Mouse (Mus musculus): ENCODE measurements around the gene Ubox5. TPM values are rescaled to one million over a fixed set of nuclear protein-coding genes. Genes with fewer than 3 reads are reported as not detected.

Gene Ubox5
- polyA plus RNA-seq, 1 experiment from 2014 or later = 9.6 TPM

DNA sequence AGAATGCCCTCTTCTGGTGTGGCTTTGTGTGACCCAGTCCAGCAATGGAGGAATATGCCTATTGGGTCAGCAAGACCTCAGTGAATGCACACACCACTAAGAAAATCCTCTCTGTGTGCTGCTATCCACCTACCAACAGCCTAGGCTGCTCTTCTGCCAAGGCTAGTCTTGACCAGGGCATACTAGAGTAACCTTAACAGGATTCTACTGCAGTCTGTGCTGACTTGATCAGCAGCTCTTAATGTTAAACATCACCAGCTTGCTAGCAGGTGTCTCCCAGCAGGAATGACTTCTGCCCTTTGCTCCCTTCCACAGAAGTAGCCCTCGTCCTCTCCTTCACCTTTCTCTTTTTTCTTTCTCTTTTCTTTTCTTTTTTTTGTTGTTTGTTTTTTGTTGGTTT is 73.5 kb downstream of the Ubox5 start:
- 78% methylated on average over 1 of the region's 1 CpGs for WGBS
- Histone ChIP-seq H3K9ac (ENCODE audit: low read length) (no peak overlapping the region), H3K4me3 (replicated peaks; ENCODE audit: low read length) (no peak overlapping the region), H3K36me3 (ENCODE audit: control insufficient read depth, insufficient read depth, low read length) (peaks cover 15% of the 10 kb centered on the region; the same call in 1 of the 2 replicates), H3K27ac (ENCODE audit: low read length) (no peak overlapping the region), H3K4me1 (ENCODE audit: control insufficient read depth, insufficient read depth, low read length) (no peaks in the 10 kb centered on the region), H3K9me3 (replicated peaks; ENCODE audit: control insufficient read depth, low read length) (no peaks in the 10 kb centered on the region), H3K4me2 (ENCODE audit: low read depth, low read length) (no peak overlapping the region), H3K27me3 (ENCODE audit: control insufficient read depth, insufficient read depth, low read length) (no peaks in the 10 kb centered on the region)
- ATAC-seq (ENCODE audit: insufficient read depth, low FRiP score) = no peak

DNA sequence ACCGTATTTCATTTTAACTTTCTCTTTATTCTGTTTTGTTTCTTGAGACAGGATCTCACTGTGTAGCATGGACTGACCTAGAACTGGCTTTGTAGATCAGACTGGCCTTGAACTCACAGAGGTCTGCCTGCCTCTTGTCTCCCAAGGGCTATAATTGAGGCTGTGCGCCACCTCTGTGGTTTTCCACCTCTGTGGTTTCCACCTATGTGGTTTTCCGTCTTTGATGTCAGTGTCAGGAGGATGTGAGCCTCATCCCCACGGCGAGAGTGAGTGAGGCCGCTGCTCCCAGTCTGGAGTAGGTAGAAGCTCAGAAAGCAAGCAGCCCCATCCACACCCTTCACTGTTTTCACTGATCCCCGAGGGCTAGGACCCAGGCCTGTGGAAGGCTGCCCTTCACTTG is 75.0 kb downstream of the Ubox5 start:
- ATAC-seq (ENCODE audit: insufficient read depth, low FRiP score) = no peak
- H3K27me3 ChIP-seq (ENCODE audit: control insufficient read depth, insufficient read depth, low read length) = no peaks in the 10 kb centered on the region
- 86% methylated on average over 7 of the region's 7 CpGs for WGBS
- no peaks in the 10 kb centered on the region for H3K9me3 ChIP-seq (replicated peaks; ENCODE audit: control insufficient read depth, low read length)
- no peak overlapping the region for H3K4me2 ChIP-seq (ENCODE audit: low read depth, low read length)
- no peak overlapping the region for H3K27ac ChIP-seq (ENCODE audit: low read length)
- peaks cover 15% of the 10 kb centered on the region; the same call in 1 of the 2 replicates for H3K36me3 ChIP-seq (ENCODE audit: control insufficient read depth, insufficient read depth, low read length)
- H3K9ac ChIP-seq (ENCODE audit: low read length) = no peak overlapping the region
- no peak overlapping the region for H3K4me3 ChIP-seq (replicated peaks; ENCODE audit: low read length)
- no peaks in the 10 kb centered on the region for H3K4me1 ChIP-seq (ENCODE audit: control insufficient read depth, insufficient read depth, low read length)

DNA sequence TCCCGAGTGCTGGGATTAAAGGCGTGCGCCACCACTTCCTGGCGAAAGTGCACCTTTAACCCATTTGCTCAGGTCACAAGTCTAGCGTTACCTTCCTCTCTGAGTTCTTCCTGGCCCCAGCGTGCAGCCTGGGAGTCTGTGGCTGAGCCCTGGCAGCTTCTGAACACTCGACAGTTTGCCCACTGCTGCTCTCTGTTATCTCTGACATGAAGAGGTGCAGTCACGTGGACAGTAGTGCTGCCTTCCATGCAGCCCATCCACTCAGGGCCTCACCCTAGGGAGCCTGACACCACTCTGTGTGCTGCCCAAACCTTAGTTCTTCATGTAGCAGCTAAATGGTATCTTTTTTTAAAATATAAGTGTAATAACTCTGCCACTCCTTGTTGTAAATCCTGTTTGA is 82.9 kb downstream of the Ubox5 start:
- no peaks in the 10 kb centered on the region for H3K27me3 ChIP-seq (ENCODE audit: control insufficient read depth, insufficient read depth, low read length)
- H3K36me3 ChIP-seq (ENCODE audit: control insufficient read depth, insufficient read depth, low read length) = peaks cover 20% of the 10 kb centered on the region
- no peak for ATAC-seq (ENCODE audit: insufficient read depth, low FRiP score)
- H3K9ac ChIP-seq (ENCODE audit: low read length) = no peak overlapping the region
- H3K27ac ChIP-seq (ENCODE audit: low read length) = no peak overlapping the region
- H3K4me2 ChIP-seq (ENCODE audit: low read depth, low read length) = no peak overlapping the region
- no peak overlapping the region for H3K4me3 ChIP-seq (replicated peaks; ENCODE audit: low read length)
- 85% methylated on average over 8 of the region's 8 CpGs for WGBS
- H3K9me3 ChIP-seq (replicated peaks; ENCODE audit: control insufficient read depth, low read length) = no peaks in the 10 kb centered on the region
- H3K4me1 ChIP-seq (ENCODE audit: control insufficient read depth, insufficient read depth, low read length) = no peaks in the 10 kb centered on the region

- Histone ChIP-seq H3K4me2 (ENCODE audit: low read depth, low read length) (no peak overlapping the region), H3K27ac (ENCODE audit: low read length) (no peak overlapping the region), H3K9ac (ENCODE audit: low read length) (no peak overlapping the region), H3K4me3 (replicated peaks; ENCODE audit: low read length) (no peak overlapping the region), H3K9me3 (replicated peaks; ENCODE audit: control insufficient read depth, low read length) (no peaks in the 10 kb centered on the region), H3K4me1 (ENCODE audit: control insufficient read depth, insufficient read depth, low read length) (no peaks in the 10 kb centered on the region), H3K27me3 (ENCODE audit: control insufficient read depth, insufficient read depth, low read length) (no peaks in the 10 kb centered on the region), H3K36me3 (ENCODE audit: control insufficient read depth, insufficient read depth, low read length) (peaks cover 13% of the 10 kb centered on the region)
- ATAC-seq (ENCODE audit: insufficient read depth, low FRiP score) = no peak
- WGBS = 83% methylated on average over 9 of the region's 9 CpGs
These were observed 89.6 kb downstream of the Ubox5 start for GRCm38 (mm10) chr2:130540266-130540665.

Other genes with a start within 250 kb of the Ubox5 start
- gene Cpxm1, start 232.5 kb downstream of the Ubox5 start, polyA plus RNA-seq (2015; fragmentation: Nextera tagmentation; extraction: Ambion mirVana) = 53.5 and 56.4 TPM in 2 replicates
- not detected in 2 replicates for gene Gm28372, start 224.8 kb downstream of the Ubox5 start, polyA plus RNA-seq (2015; fragmentation: Nextera tagmentation; extraction: Ambion mirVana)
- gene 1700020A23Rik, start 224.8 kb downstream of the Ubox5 start, polyA plus RNA-seq (2015; fragmentation: Nextera tagmentation; extraction: Ambion mirVana) = not detected in 2 replicates
- gene Tmem239, start 223.6 kb downstream of the Ubox5 start, polyA plus RNA-seq (2015; fragmentation: Nextera tagmentation; extraction: Ambion mirVana) = not detected in 2 replicates
- gene Vps16, start 205.7 kb downstream of the Ubox5 start, polyA plus RNA-seq (2015; fragmentation: Nextera tagmentation; extraction: Ambion mirVana) = 83.2 and 93.8 TPM in 2 replicates
- gene Pced1a, start 205.3 kb downstream of the Ubox5 start, polyA plus RNA-seq (2015; fragmentation: Nextera tagmentation; extraction: Ambion mirVana) = 16.1 and 16.4 TPM in 2 replicates
- 68.4 and 70.8 TPM in 2 replicates for gene Ptpra, start 179.8 kb downstream of the Ubox5 start, polyA plus RNA-seq (2015; fragmentation: Nextera tagmentation; extraction: Ambion mirVana)
- 69.6 and 82.3 TPM in 2 replicates for gene Mrps26, start 66.3 kb downstream of the Ubox5 start, polyA plus RNA-seq (2015; fragmentation: Nextera tagmentation; extraction: Ambion mirVana)
- not detected in 2 replicates for gene Oxt, start 53.9 kb downstream of the Ubox5 start, polyA plus RNA-seq (2015; fragmentation: Nextera tagmentation; extraction: Ambion mirVana)
- gene Avp, start 47.5 kb downstream of the Ubox5 start, polyA plus RNA-seq (2015; fragmentation: Nextera tagmentation; extraction: Ambion mirVana) = not detected in 2 replicates
- 14.7 and 16.0 TPM in 2 replicates for gene Fastkd5, start within 50 bp of the Ubox5 start, polyA plus RNA-seq (2015; fragmentation: Nextera tagmentation; extraction: Ambion mirVana)
- 7.5 and 8.4 TPM in 2 replicates for gene Lzts3, start 12.8 kb upstream of the Ubox5 start, polyA plus RNA-seq (2015; fragmentation: Nextera tagmentation; extraction: Ambion mirVana)
- 76.6 and 78.6 TPM in 2 replicates for gene Ddrgk1, start 34.6 kb upstream of the Ubox5 start, polyA plus RNA-seq (2015; fragmentation: Nextera tagmentation; extraction: Ambion mirVana)
- gene Itpa, start 37.6 kb upstream of the Ubox5 start, polyA plus RNA-seq (2015; fragmentation: Nextera tagmentation; extraction: Ambion mirVana) = 71.7 and 85.5 TPM in 2 replicates
- 0.70 and 0.77 TPM in 2 replicates for gene Slc4a11, start 67.5 kb upstream of the Ubox5 start, polyA plus RNA-seq (2015; fragmentation: Nextera tagmentation; extraction: Ambion mirVana)